Mouse (Mus musculus): Measurements from ENCODE around the gene Trnp1.

GRCm38 (mm10) chr4:133484266-133485025 is 13.9 kb downstream of the Trnp1 start:
- TF ChIP-seq CTCF (IDR thresholded peaks at IDR 0.05; ENCODE audit: extremely low read depth, insufficient read depth, low read length) (no peak), POLR2A (IDR thresholded peaks at IDR 0.05; ENCODE audit: extremely low read depth, insufficient read depth, low read length) (no peak)

Measured in cortical plate, adult 2 months (tissue).